Mouse (Mus musculus) cerebellum, adult 2 months (tissue): ENCODE data around the gene Nifk.

Source experiments
- CTCF ChIP-seq: fragments of 200-500 bp; IDR thresholded peaks from 2 replicates; pipeline ENCODE4 v1.5.1; 2011; ENCODE audit warnings: low read depth, mild to moderate bottlenecking, control low read depth, low read length, moderate library complexity, borderline replicate concordance; ENCODE audit not compliant: insufficient read depth
- POLR2A ChIP-seq: fragments of 200-500 bp; IDR thresholded peaks from 2 replicates; pipeline ENCODE4 v1.6.1; 2011; ENCODE audit warnings: low read length, control low read depth, borderline replicate concordance; ENCODE audit not compliant: insufficient read depth

DNA sequence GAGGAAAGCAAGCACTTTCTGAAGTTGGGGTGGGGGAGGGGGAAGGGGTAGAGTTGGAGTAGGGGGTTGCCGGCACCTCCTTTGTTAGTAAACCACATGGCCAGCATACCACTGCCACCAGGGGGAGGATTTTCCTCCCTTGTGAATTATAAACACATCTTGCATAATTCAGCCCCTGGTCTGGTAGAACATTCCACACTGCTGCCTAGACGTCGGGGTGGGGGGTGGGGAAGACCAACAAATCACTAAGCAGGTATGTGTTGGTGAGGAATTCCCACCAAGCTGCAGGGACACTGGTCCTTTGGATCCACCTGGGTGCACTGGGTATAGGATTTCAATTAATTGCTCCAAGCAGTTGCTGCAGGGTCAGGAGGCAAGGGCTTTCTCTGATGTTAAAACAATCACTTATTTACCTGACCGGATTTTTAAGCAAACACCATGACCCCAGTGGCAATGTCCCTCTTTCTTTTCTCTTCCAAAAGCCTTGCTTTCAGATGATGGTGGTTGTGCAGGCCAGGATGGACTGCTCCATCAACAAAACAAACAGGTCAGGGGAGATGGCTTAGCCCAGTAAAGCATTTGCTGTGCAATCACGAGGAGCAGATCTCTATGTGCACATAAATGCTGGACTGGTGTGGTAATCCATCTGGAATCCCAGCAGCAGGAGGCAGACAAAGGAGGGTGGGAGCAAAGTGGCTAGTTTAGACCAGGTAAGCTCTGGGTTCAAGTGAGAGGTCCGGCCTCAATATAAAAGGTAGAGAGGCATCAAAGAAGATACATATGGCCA is 22.2 kb downstream of the Nifk start:
- TF ChIP-seq POLR2A (no peak), CTCF (no peak)
